Comparison of ENCODE assay signal across 17 mouse cellular contexts in the genomic region with DNA sequence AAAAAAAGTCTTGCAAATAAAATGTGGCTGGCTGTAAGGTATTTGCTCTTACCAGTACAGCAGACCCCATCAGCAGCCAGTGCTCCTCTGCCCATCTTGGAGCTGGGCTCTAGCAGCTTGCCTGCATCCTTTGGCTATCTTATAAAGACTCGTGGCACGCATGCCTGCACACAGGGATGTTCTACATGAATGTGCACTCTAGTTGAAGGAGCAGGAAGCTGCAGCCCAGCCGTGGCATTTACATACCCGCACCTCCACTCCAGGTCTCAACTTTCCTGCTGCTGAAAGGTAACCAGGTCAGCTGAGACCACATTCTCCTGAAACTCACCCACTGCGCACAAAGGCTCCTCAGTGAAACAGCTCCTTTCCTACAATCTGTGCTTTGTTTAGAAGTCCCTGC.
DNase-seq lines count a peak whose midpoint lies in the region; ATAC-seq and TF ChIP-seq lines count a peak whose summit lies in the region.
"Had no signal": no experiment of that assay in that cellular context is flagged by ENCODE, and none has a peak within 500 bp of the region (broad histone marks: within the 10 kb centered on the region; RNA-seq: fewer than 3 reads in every experiment).

No protein-coding gene starts in this region.

- H3K27me3 ChIP-seq in hindbrain, embryonic 10.5 days (ENCODE audit: insufficient read depth, poor library complexity, severe bottlenecking) = no peaks in the 10 kb centered on the region
- H3K27me3 ChIP-seq in hindbrain, embryonic 14.5 days (ENCODE audit: control insufficient read depth, insufficient read depth, low read length) = no peaks in the 10 kb centered on the region
- H3K27me3 ChIP-seq in midbrain, embryonic 16.5 days (ENCODE audit: control insufficient read depth, insufficient read depth, low read depth, low read length) = no peaks in the 10 kb centered on the region
- H3K27me3 ChIP-seq in midbrain, embryonic 14.5 days (ENCODE audit: control insufficient read depth, insufficient read depth, low read length) = no peaks in the 10 kb centered on the region
- H3K27me3 ChIP-seq in kidney, postnatal 0 days (ENCODE audit: insufficient read depth, low read length) = no peaks in the 10 kb centered on the region
- H3K27me3 ChIP-seq in limb, embryonic 15.5 days = no peaks in the 10 kb centered on the region
- H3K27me3 ChIP-seq: CH12.LX; neural tube, embryonic 12.5 days had no signal

- no peak overlapping the region for H3K4me2 ChIP-seq in hindbrain, embryonic 14.5 days (replicated peaks)
- H3K4me2 ChIP-seq in midbrain, embryonic 16.5 days (ENCODE audit: low read length) = no peak overlapping the region
- H3K4me2 ChIP-seq in midbrain, embryonic 14.5 days (ENCODE audit: low read length) = no peak overlapping the region
- 0 out of 2 replicates have a peak overlapping the region, but pooled peaks have one; percentile 2 for H3K4me2 ChIP-seq in kidney, postnatal 0 days (ENCODE audit: low read length)
- no peak overlapping the region for H3K4me2 ChIP-seq in limb, embryonic 15.5 days
- H3K4me2 ChIP-seq: neural tube, embryonic 12.5 days had no signal

- no peak overlapping the region for H3K27ac ChIP-seq in hindbrain, embryonic 10.5 days
- no peak overlapping the region for H3K27ac ChIP-seq in hindbrain, embryonic 14.5 days
- 0 out of 2 replicates have a peak overlapping the region, but pooled peaks have one; percentile 23 for H3K27ac ChIP-seq in midbrain, embryonic 16.5 days (ENCODE audit: low read length)
- H3K27ac ChIP-seq in midbrain, embryonic 14.5 days (replicated peaks; ENCODE audit: low read depth, low read length) = no peak overlapping the region
- peak overlapping the region; percentile 64 for H3K27ac ChIP-seq in kidney, postnatal 0 days
- peak overlapping the region; percentile 54 for H3K27ac ChIP-seq in limb, embryonic 15.5 days
- H3K27ac ChIP-seq: hindbrain, postnatal 0 days; left cerebral cortex, adult 2 months; liver, embryonic 14.5 days; neural tube, embryonic 12.5 days had no signal

- H3K36me3 ChIP-seq in hindbrain, embryonic 10.5 days = no peaks in the 10 kb centered on the region
- no peaks in the 10 kb centered on the region for H3K36me3 ChIP-seq in hindbrain, embryonic 14.5 days (replicated peaks; ENCODE audit: control insufficient read depth, insufficient read depth)
- no peaks in the 10 kb centered on the region for H3K36me3 ChIP-seq in midbrain, embryonic 16.5 days (ENCODE audit: control insufficient read depth, insufficient read depth, low read length)
- no peaks in the 10 kb centered on the region for H3K36me3 ChIP-seq in midbrain, embryonic 14.5 days (ENCODE audit: control insufficient read depth, insufficient read depth, low read length)
- no peaks in the 10 kb centered on the region for H3K36me3 ChIP-seq in kidney, postnatal 0 days (ENCODE audit: insufficient read depth, low read length)
- no peaks in the 10 kb centered on the region for H3K36me3 ChIP-seq in limb, embryonic 15.5 days
- H3K36me3 ChIP-seq: neural tube, embryonic 12.5 days had no signal

- no peak overlapping the region; the same call in 1 of the 2 replicates for H3K9ac ChIP-seq in hindbrain, embryonic 14.5 days
- H3K9ac ChIP-seq in midbrain, embryonic 16.5 days (ENCODE audit: low read depth, low read length) = no peak overlapping the region
- H3K9ac ChIP-seq in midbrain, embryonic 14.5 days (replicated peaks; ENCODE audit: low read length) = no peak overlapping the region
- H3K9ac ChIP-seq in kidney, postnatal 0 days (ENCODE audit: low read depth, low read length) = no peak overlapping the region
- no peak overlapping the region for H3K9ac ChIP-seq in limb, embryonic 15.5 days
- H3K9ac ChIP-seq: liver, embryonic 14.5 days; neural tube, embryonic 12.5 days had no signal

- H3K4me1 ChIP-seq in hindbrain, embryonic 10.5 days (replicated peaks) = peaks cover 27% of the 10 kb centered on the region
- peaks cover 6% of the 10 kb centered on the region; the same call in 1 of the 2 replicates for H3K4me1 ChIP-seq in hindbrain, embryonic 14.5 days (replicated peaks; ENCODE audit: control insufficient read depth, insufficient read depth, low read length)
- no peaks in the 10 kb centered on the region for H3K4me1 ChIP-seq in midbrain, embryonic 16.5 days (ENCODE audit: control insufficient read depth, insufficient read depth, low read length)
- no peaks in the 10 kb centered on the region for H3K4me1 ChIP-seq in midbrain, embryonic 14.5 days (ENCODE audit: control insufficient read depth, insufficient read depth, low read length)
- H3K4me1 ChIP-seq in kidney, postnatal 0 days (replicated peaks; ENCODE audit: insufficient read depth, low read length) = 0 out of 2 replicates have a peak, but pooled peaks cover 5% of the 10 kb centered on the region
- H3K4me1 ChIP-seq in limb, embryonic 15.5 days = 0 out of 2 replicates have a peak, but pooled peaks cover 2% of the 10 kb centered on the region
- H3K4me1 ChIP-seq: neural tube, embryonic 12.5 days had no signal

- no peak for TF ChIP-seq CTCF in kidney, postnatal 0 days (IDR thresholded peaks at IDR 0.05; ENCODE audit: low read depth)

- no peak overlapping the region for H3K4me3 ChIP-seq in hindbrain, embryonic 10.5 days
- no peak overlapping the region for H3K4me3 ChIP-seq in hindbrain, embryonic 14.5 days (replicated peaks; ENCODE audit: low read length)
- no peak overlapping the region for H3K4me3 ChIP-seq in midbrain, embryonic 16.5 days (ENCODE audit: low read depth, low read length)
- H3K4me3 ChIP-seq in midbrain, embryonic 14.5 days (replicated peaks; ENCODE audit: low read depth, low read length) = no peak overlapping the region
- H3K4me3 ChIP-seq in kidney, postnatal 0 days (replicated peaks; ENCODE audit: low read depth, low read length) = no peak overlapping the region
- H3K4me3 ChIP-seq in limb, embryonic 15.5 days = no peak overlapping the region
- H3K4me3 ChIP-seq: left cerebral cortex, adult 2 months; neural tube, embryonic 12.5 days had no signal

- DNase-seq in hindbrain, embryonic 10.5 days (ENCODE audit: low spot score) = peak; percentile 10
- no peak for DNase-seq in hindbrain, embryonic 14.5 days (ENCODE audit: low spot score)
- DNase-seq in midbrain, embryonic 14.5 days = no peak
- peak; percentile 66 for DNase-seq in kidney, postnatal 0 days (ENCODE audit: low spot score)
- DNase-seq in thymus, postnatal 10 days (ENCODE audit: low spot score in 2 of 2) = no peak
- DNase-seq in adrenal gland, adult 18-20 months (ENCODE audit: low spot score in 2 of 2) = no peak
- DNase-seq: gastrocnemius, postnatal 25 days; heart, postnatal 10 days; thymus, postnatal 25 days had no signal

- no peak for ATAC-seq in hindbrain, embryonic 14.5 days (ENCODE audit: low FRiP score)
- ATAC-seq in midbrain, embryonic 16.5 days = no peak
- ATAC-seq in midbrain, embryonic 14.5 days (ENCODE audit: low FRiP score, low TSS enrichment) = no peak
- peak; percentile 77 for ATAC-seq in kidney, postnatal 0 days (replicated peaks; ENCODE audit: low FRiP score, low read depth)
- ATAC-seq in limb, embryonic 15.5 days (ENCODE audit: insufficient number of reproducible peaks, low FRiP score, low TSS enrichment, low read depth) = no peak
- ATAC-seq: activated CD4-positive, CD25-positive, alpha-beta regulatory T cell, adult 4 months; hindbrain, postnatal 0 days had no signal

- WGBS in hindbrain, embryonic 10.5 days = 42% methylated on average over 5 of the region's 5 CpGs
- WGBS in hindbrain, embryonic 14.5 days = 55% methylated on average over 5 of the region's 5 CpGs
- WGBS in midbrain, embryonic 16.5 days = 48% methylated on average over 5 of the region's 5 CpGs
- WGBS in midbrain, embryonic 14.5 days = 30% methylated on average over 5 of the region's 5 CpGs
- WGBS in kidney, postnatal 0 days = 28% methylated on average over 5 of the region's 5 CpGs
- WGBS in limb, embryonic 15.5 days = 64% methylated on average over 5 of the region's 5 CpGs

- H3K9me3 ChIP-seq in hindbrain, embryonic 10.5 days = no peaks in the 10 kb centered on the region
- no peaks in the 10 kb centered on the region for H3K9me3 ChIP-seq in hindbrain, embryonic 14.5 days (ENCODE audit: control insufficient read depth, low read length)
- H3K9me3 ChIP-seq in midbrain, embryonic 16.5 days (replicated peaks; ENCODE audit: control insufficient read depth, low read length, poor library complexity, severe bottlenecking) = no peaks in the 10 kb centered on the region
- no peaks in the 10 kb centered on the region for H3K9me3 ChIP-seq in midbrain, embryonic 14.5 days (ENCODE audit: control insufficient read depth, low read length)
- no peaks in the 10 kb centered on the region for H3K9me3 ChIP-seq in kidney, postnatal 0 days (replicated peaks; ENCODE audit: low read length)
- no peaks in the 10 kb centered on the region for H3K9me3 ChIP-seq in limb, embryonic 15.5 days
- H3K9me3 ChIP-seq: neural tube, embryonic 12.5 days had no signal

Comparison
In these comparisons a context has a peak if more than half of its experiments do, and no peak if none do; other contexts are left out.
1. DNase-seq: peak in hindbrain, embryonic 10.5 days (single experiment) and kidney, postnatal 0 days (single experiment); none in hindbrain, embryonic 14.5 days (single experiment), midbrain, embryonic 14.5 days (single experiment), thymus, postnatal 10 days (0 of 2) and adrenal gland, adult 18-20 months (0 of 2).
2. H3K27ac ChIP-seq: peak in midbrain, embryonic 16.5 days (single experiment), kidney, postnatal 0 days (single experiment) and limb, embryonic 15.5 days (single experiment); none in hindbrain, embryonic 10.5 days (single experiment), hindbrain, embryonic 14.5 days (single experiment) and midbrain, embryonic 14.5 days (single experiment).